Mouse (Mus musculus): ENCODE measurements around the gene Gnai3.

The Gnai3 gene

DNA sequence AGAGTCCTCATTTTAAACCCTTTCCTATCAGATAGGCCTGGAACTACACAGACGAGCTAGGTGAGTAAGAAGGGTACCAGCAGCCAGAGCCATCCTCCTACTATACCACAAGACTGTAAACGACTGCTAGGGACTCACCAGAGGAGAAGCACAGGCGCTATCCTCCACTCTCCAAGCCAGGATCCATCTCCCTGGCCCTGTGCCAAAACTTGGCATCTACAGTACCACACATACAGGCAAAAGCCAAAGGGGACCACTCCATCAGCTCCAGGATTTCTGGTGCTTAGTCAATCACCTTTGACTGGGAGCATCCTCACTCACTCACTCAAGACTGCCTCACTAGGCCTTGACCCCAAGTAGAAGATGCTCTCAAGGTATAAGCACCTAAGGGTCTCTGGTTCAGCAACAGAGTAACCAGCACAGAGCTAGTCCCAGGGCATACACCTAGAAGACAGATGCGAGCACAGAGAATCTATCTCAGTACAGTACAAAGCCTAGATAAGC lies 62.0 kb downstream of the Gnai3 start:
- DNase-seq (ENCODE audit: low read depth, low spot score), result no peak

DNA sequence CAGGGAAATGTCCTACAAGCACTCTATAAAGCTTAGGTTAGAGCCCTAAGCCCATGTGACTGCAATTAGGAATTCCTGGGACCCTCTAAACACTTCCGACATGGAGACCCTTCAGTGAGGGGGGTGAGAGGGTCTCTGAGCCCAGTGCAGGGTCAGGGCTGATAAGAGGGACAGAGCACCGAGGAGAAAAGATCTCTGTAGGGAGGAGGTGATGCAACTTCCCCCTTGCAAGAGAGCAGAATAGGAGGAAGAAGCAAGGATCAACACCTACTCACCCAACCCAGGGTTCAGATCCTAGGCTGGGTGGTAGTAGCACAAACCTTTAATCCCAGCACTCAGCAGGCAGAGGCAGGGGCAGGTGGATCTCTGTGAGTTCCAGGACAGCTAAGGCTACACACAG lies 62.8 kb downstream of the Gnai3 start:
- no peak for DNase-seq (ENCODE audit: low read depth, low spot score)

- no peak for DNase-seq (ENCODE audit: low read depth, low spot score)
These were observed 63.6 kb downstream of the Gnai3 start for GRCm38 (mm10) chr3:108082251-108082875.

- no peak for DNase-seq (ENCODE audit: low read depth, low spot score)
These were observed 64.3 kb downstream of the Gnai3 start for GRCm38 (mm10) chr3:108081681-108082080.

DNA sequence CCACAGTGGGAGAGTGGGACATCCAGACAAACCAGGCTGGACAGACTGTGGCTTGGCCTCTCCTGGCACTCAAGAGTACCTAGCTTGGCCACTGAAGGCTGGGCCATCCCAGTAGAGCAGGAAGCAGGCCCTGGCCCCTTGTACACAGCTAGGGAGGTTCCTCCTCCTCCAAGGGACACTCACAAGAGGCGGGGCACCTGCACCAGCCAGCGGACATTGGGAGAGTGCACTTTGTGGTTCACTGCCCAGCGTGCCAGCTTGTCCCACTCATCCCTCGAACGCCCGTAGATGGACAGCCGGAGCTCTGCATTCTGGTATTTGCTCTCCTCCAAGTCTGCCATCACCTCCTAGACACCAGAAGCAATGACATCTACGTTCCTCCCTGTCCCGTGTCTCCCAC lies 69.1 kb downstream of the Gnai3 start:
- no peak for DNase-seq (ENCODE audit: low read depth, low spot score)

DNA sequence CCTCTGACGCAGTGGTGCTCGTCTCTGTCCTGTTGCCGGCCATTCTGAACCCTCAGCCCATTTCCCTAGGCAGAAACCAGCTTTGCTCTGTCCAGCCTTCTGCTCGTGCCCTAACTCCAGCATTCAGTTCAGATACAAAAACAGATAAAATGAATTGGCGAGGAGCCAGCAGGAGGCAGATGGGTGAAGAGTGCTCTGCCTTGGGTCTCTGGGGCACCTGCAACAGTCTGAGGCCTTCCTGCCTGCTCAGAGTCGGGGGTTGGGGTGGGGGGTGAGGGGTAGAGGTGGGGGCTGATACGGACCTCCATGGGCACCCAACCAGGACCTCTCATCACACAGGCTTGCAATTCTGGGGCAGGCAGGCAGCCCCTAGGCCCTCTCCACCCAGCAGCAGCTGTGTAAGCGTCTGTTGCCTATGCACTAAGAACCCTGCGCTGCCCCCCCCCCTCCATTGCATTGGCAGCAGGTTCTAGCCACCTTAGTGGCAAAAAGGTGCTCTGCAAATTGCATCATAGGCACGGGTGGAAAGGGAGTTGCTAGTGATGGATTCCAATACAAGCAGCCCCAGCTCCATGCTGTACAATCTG lies 72.9 kb downstream of the Gnai3 start:
- no peak for DNase-seq (ENCODE audit: low read depth, low spot score)

- DNase-seq (ENCODE audit: low read depth, low spot score), result no peak
These were observed 75.4 kb downstream of the Gnai3 start for GRCm38 (mm10) chr3:108070295-108071293.

- no peak for DNase-seq (ENCODE audit: low read depth, low spot score)
These were observed 76.6 kb downstream of the Gnai3 start for GRCm38 (mm10) chr3:108069231-108069870.

DNA sequence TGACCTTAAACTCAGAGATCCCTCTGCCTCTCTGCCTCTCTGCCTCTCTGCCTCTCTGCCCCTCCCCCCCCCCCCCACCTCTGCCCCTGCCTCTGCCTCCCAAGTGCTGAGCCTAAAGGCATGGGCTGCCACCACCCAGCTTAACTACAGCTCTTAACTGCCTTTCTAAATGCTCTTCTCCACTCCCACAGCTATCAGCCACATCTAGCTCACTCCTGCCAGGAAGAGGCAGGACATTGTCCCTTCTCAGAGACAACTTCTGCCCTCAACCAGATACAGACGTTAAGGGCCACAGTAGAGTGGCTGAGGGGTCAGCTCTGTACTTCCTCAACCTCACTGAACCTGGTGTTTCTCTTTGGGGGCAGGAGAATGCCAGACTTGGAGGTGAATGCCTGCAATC lies 77.1 kb downstream of the Gnai3 start:
- DNase-seq (ENCODE audit: low read depth, low spot score), result no peak

- DNase-seq (ENCODE audit: low read depth, low spot score), result no peak
These were observed 78.5 kb downstream of the Gnai3 start for GRCm38 (mm10) chr3:108067370-108067934.

- DNase-seq (ENCODE audit: low read depth, low spot score), result no peak
These were observed 80.4 kb downstream of the Gnai3 start for GRCm38 (mm10) chr3:108065551-108065950.

GRCm38 (mm10) chr3:108064672-108065071 lies 81.3 kb downstream of the Gnai3 start:
- no peak for DNase-seq (ENCODE audit: low read depth, low spot score)

DNA sequence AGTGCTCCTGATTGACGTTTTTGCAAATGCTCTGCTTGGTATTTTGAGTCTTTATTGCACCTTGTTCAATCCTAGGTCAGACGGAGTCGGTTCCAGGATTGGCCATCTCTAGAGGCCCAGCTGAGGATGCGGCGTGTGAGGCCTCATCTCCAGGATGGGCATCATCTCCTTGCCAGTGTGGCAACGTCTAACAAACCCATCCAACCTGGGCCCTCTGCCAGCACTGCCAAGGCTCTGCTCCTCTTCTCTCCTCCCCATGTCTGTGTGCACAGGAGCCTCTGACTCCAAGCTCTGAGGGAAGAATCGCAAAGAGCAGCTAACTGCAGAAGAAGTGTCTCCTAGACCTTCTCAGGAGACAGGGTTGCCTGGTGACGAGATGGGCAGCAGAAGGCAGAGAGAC lies 83.3 kb downstream of the Gnai3 start:
- no peak for DNase-seq (ENCODE audit: low read depth, low spot score)

DNA sequence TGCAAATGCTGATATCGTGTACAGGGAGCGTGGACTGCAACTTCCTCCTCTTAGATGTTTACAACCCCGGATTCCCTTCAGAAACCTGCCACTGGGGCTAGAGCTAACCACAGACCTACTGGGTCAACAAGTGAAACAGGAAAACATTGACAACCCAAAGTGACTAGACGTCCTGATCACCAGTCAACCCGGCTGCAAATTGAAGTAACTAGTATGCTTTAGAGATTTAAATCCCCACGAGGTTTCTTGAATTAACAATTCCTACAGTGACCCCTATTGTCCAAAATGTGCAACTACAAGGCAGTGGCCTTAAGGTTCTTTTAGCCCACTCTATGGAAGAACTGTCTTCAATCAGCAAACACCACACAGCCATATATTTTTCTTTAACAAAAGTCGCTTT lies 84.5 kb downstream of the Gnai3 start:
- DNase-seq (ENCODE audit: low read depth, low spot score), result peak; percentile 67
